Mouse (Mus musculus): ENCODE data around the gene Pknox2.

The Pknox2 gene

GRCm38 (mm10) chr9:37008090-37008489, 139.1 kb downstream of the Pknox2 start:
- DNase-seq (ENCODE audit: low read depth in 2 of 2, low spot score in 2 of 2), result no peak

GRCm38 (mm10) chr9:37004676-37005075, 142.5 kb downstream of the Pknox2 start:
- no peak for DNase-seq (ENCODE audit: low read depth in 2 of 2, low spot score in 2 of 2)

- no peak for DNase-seq (ENCODE audit: low read depth in 2 of 2, low spot score in 2 of 2)
Measured at GRCm38 (mm10) chr9:37001935-37002535, 145.2 kb downstream of the Pknox2 start.

GRCm38 (mm10) chr9:36999393-36999792, 147.8 kb downstream of the Pknox2 start:
- no peak for DNase-seq (ENCODE audit: low read depth in 2 of 2, low spot score in 2 of 2)

- no peak for DNase-seq (ENCODE audit: low read depth in 2 of 2, low spot score in 2 of 2)
Measured at GRCm38 (mm10) chr9:36990626-36991368, 156.4 kb downstream of the Pknox2 start.

- no peak for DNase-seq (ENCODE audit: low read depth in 2 of 2, low spot score in 2 of 2)
Measured at GRCm38 (mm10) chr9:36989991-36990390, 157.2 kb downstream of the Pknox2 start.

- DNase-seq (ENCODE audit: low read depth in 2 of 2, low spot score in 2 of 2), result no peak
Measured at GRCm38 (mm10) chr9:36985233-36985632, 162.0 kb downstream of the Pknox2 start.

- no peak for DNase-seq (ENCODE audit: low read depth in 2 of 2, low spot score in 2 of 2)
Measured at GRCm38 (mm10) chr9:36976596-36977362, 170.4 kb downstream of the Pknox2 start.

- no peak for DNase-seq (ENCODE audit: low read depth in 2 of 2, low spot score in 2 of 2)
Measured at GRCm38 (mm10) chr9:36973486-36974227, 173.6 kb downstream of the Pknox2 start.

GRCm38 (mm10) chr9:36972089-36972488, 175.1 kb downstream of the Pknox2 start:
- no peak for DNase-seq (ENCODE audit: low read depth in 2 of 2, low spot score in 2 of 2)

GRCm38 (mm10) chr9:36971066-36971465, 176.1 kb downstream of the Pknox2 start:
- no peak for DNase-seq (ENCODE audit: low read depth in 2 of 2, low spot score in 2 of 2)

- peak; percentile 53 to 57 for DNase-seq (ENCODE audit: low read depth in 2 of 2, low spot score in 2 of 2)
Measured at GRCm38 (mm10) chr9:36970651-36971050, 176.6 kb downstream of the Pknox2 start.

GRCm38 (mm10) chr9:36969131-36969530, 178.1 kb downstream of the Pknox2 start:
- no peak for DNase-seq (ENCODE audit: low read depth in 2 of 2, low spot score in 2 of 2)

GRCm38 (mm10) chr9:36968713-36969112, 178.5 kb downstream of the Pknox2 start:
- no peak for DNase-seq (ENCODE audit: low read depth in 2 of 2, low spot score in 2 of 2)

GRCm38 (mm10) chr9:36968236-36968635, 179.0 kb downstream of the Pknox2 start:
- no peak for DNase-seq (ENCODE audit: low read depth in 2 of 2, low spot score in 2 of 2)

- DNase-seq (ENCODE audit: low read depth in 2 of 2, low spot score in 2 of 2), result no peak
Measured at GRCm38 (mm10) chr9:36965720-36966119, 181.5 kb downstream of the Pknox2 start.

GRCm38 (mm10) chr9:36964230-36964629, 183.0 kb downstream of the Pknox2 start:
- no peak for DNase-seq (ENCODE audit: low read depth in 2 of 2, low spot score in 2 of 2)

- no peak for DNase-seq (ENCODE audit: low read depth in 2 of 2, low spot score in 2 of 2)
Measured at GRCm38 (mm10) chr9:36963512-36963911, 183.7 kb downstream of the Pknox2 start.

GRCm38 (mm10) chr9:36961874-36962273, 185.3 kb downstream of the Pknox2 start:
- DNase-seq (ENCODE audit: low read depth in 2 of 2, low spot score in 2 of 2), result no peak

GRCm38 (mm10) chr9:36961153-36961552, 186.1 kb downstream of the Pknox2 start:
- no peak for DNase-seq (ENCODE audit: low read depth in 2 of 2, low spot score in 2 of 2)

- no peak for DNase-seq (ENCODE audit: low read depth in 2 of 2, low spot score in 2 of 2)
Measured at GRCm38 (mm10) chr9:36951133-36951484, 196.1 kb downstream of the Pknox2 start.

Measured in CD8-positive naive resting alpha-beta T cell, adult 2 months (primary cell).